Mouse (Mus musculus) C2C12 (cell line): ENCODE measurements around the gene Myh1.

Experiments
- CTCF ChIP-seq: IDR thresholded peaks from one replicate; pipeline ENCODE4 v1.5.1; 2011; ENCODE audit not compliant: control insufficient read depth, insufficient read depth, insufficient read length
- MAX ChIP-seq: IDR thresholded peaks from one replicate; pipeline ENCODE4 v1.6.1; 2011; ENCODE audit warnings: mild to moderate bottlenecking, control low read depth

DNA sequence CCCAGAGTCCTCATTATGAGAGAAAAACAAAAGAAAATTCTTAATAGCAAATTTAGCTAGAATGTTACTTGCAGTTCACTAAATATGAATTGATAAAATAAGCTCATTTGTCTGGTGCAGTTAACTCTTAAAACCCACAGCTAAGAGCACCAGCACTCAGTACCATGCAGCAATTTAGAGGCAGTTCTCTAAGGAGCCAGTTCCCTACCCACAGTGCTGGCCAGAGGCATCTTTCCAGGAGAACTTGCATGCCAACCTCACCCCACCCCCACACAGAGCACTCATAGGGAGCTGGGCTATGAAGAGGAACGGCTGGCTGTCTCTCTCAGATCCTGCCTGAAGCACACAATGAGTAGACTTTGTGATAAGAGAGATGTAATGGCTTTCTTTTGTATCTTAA, 46.7 kb upstream of the Myh1 start:
- TF ChIP-seq CTCF, result no peak
- no peak for TF ChIP-seq MAX
